Mouse (Mus musculus) myocyte (in vitro differentiated cells): ENCODE measurements around the gene Taf8.

Experiments used
- CEBPB ChIP-seq: IDR thresholded peaks from 2 replicates; pipeline ENCODE4 v1.6.1; 2011; ENCODE audit warnings: mild to moderate bottlenecking, moderate library complexity; ENCODE audit not compliant: poor library complexity, insufficient read depth, severe bottlenecking
- MYOD1 ChIP-seq, 3 experiments: IDR thresholded peaks; one replicate each; pipeline ENCODE4 v1.6.1; 2011; ENCODE audit warnings: control low read depth in 2 of 3, low read depth in 2 of 3, mild to moderate bottlenecking in 2 of 3, moderate library complexity in 1 of 3; ENCODE audit not compliant: insufficient read length in 2 of 3, control insufficient read depth in 1 of 3
- MYOG ChIP-seq, 3 experiments: IDR thresholded peaks; one replicate each; pipeline ENCODE4 v1.6.1; 2011; ENCODE audit warnings: control low read depth in 2 of 3, low read depth in 2 of 3, mild to moderate bottlenecking in 2 of 3; ENCODE audit not compliant: insufficient read length in 2 of 3, control insufficient read depth in 1 of 3, insufficient read depth in 1 of 3
- POLR2A ChIP-seq: IDR thresholded peaks from one replicate; pipeline ENCODE4 v1.6.1; 2011; ENCODE audit warnings: low read depth, mild to moderate bottlenecking, control low read depth, moderate library complexity; ENCODE audit not compliant: insufficient read length
- POLR2AphosphoS2 ChIP-seq: IDR thresholded peaks from one replicate; pipeline ENCODE4 v1.6.1; 2011; ENCODE audit warnings: low read depth, control low read depth; ENCODE audit not compliant: insufficient read length
- TCF12 ChIP-seq: IDR thresholded peaks from one replicate; pipeline ENCODE4 v1.6.1; 2011; ENCODE audit warnings: mild to moderate bottlenecking, control low read depth; ENCODE audit not compliant: poor library complexity, insufficient read depth, severe bottlenecking
- USF1 ChIP-seq: IDR thresholded peaks from one replicate; pipeline ENCODE4 v1.6.1; 2011; ENCODE audit warnings: low read depth, mild to moderate bottlenecking, control low read depth, moderate library complexity

DNA sequence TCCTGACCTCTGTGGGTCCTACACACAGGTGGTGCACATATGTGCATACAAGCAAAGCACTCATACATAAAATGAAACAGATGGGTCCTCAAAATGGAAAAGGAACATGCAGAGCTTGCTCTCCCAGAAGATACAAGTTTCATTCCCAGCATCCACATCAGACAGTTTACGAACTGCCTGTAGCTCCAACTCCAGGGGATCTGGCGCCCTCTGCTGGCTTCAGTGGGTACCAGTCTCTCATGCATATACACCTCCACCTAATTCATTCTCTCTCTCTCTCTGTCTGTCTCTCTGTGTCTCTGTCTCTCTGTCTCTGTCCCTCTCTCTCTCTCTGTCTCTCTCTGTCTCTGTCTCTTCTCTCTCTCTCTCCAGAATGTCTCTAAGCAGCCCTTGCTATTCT lies 19.7 kb downstream of the Taf8 start:
- TF ChIP-seq POLR2A (no peak), USF1 (no peak), POLR2AphosphoS2 (no peak), TCF12 (no peak), CEBPB (no peak), MYOD1 (IDR thresholded peaks at IDR 0.05; ENCODE audit: control insufficient read depth in 1 of 3, insufficient read length in 2 of 3, low read depth in 2 of 3) (no peak), MYOG (IDR thresholded peaks at IDR 0.05; ENCODE audit: control insufficient read depth in 1 of 3, insufficient read depth in 1 of 3, insufficient read length in 2 of 3, low read depth in 2 of 3) (no peak)
